Mouse (Mus musculus): Measurements from ENCODE around the gene Gm10273.
"Not testable (repeated sequence)": the region's sequence is repeated elsewhere in the genome, so short reads cannot be mapped to it uniquely, and the experiment has no call there.

Gene Gm10273

GRCm38 (mm10) chr10:59395461-59395860 lies at the start of gene Gm10273:
Gene Gm10273, plus strand, starts transcription at chr10:59395632.
- not testable (repeated sequence) for DNase-seq (ENCODE audit: low spot score)

GRCm38 (mm10) chr10:59346560-59346959 lies 48.9 kb upstream of the Gm10273 start:
- no peak for DNase-seq (ENCODE audit: low spot score)

GRCm38 (mm10) chr10:59348200-59348599 lies 47.2 kb upstream of the Gm10273 start:
- no peak for DNase-seq (ENCODE audit: low spot score)

GRCm38 (mm10) chr10:59349536-59349935 lies 45.9 kb upstream of the Gm10273 start:
- no peak for DNase-seq (ENCODE audit: low spot score)

- no peak for DNase-seq (ENCODE audit: low spot score)
These were observed 42.4 kb upstream of the Gm10273 start for GRCm38 (mm10) chr10:59353065-59353464.

- DNase-seq (ENCODE audit: low spot score), result no peak
These were observed 41.3 kb upstream of the Gm10273 start for GRCm38 (mm10) chr10:59354120-59354519.

GRCm38 (mm10) chr10:59355020-59355419 lies 40.4 kb upstream of the Gm10273 start:
- DNase-seq (ENCODE audit: low spot score), result no peak

GRCm38 (mm10) chr10:59358744-59359143 lies 36.7 kb upstream of the Gm10273 start:
- DNase-seq (ENCODE audit: low spot score), result no peak

- DNase-seq (ENCODE audit: low spot score), result no peak
These were observed 32.2 kb upstream of the Gm10273 start for GRCm38 (mm10) chr10:59363208-59363607.

GRCm38 (mm10) chr10:59364551-59364950 lies 30.9 kb upstream of the Gm10273 start:
- DNase-seq (ENCODE audit: low spot score), result peak; percentile 83

GRCm38 (mm10) chr10:59365804-59366589 lies 29.4 kb upstream of the Gm10273 start:
- DNase-seq (ENCODE audit: low spot score), result peak; percentile 39

GRCm38 (mm10) chr10:59366746-59367145 lies 28.7 kb upstream of the Gm10273 start:
- peak; percentile 12 for DNase-seq (ENCODE audit: low spot score)

- peak; percentile 56 for DNase-seq (ENCODE audit: low spot score)
These were observed 28.2 kb upstream of the Gm10273 start for GRCm38 (mm10) chr10:59367206-59367605.

GRCm38 (mm10) chr10:59368729-59369128 lies 26.7 kb upstream of the Gm10273 start:
- peak; percentile 47 for DNase-seq (ENCODE audit: low spot score)

GRCm38 (mm10) chr10:59369426-59369825 lies 26.0 kb upstream of the Gm10273 start:
- DNase-seq (ENCODE audit: low spot score), result no peak

- peak; percentile 41 for DNase-seq (ENCODE audit: low spot score)
These were observed 17.5 kb upstream of the Gm10273 start for GRCm38 (mm10) chr10:59377906-59378305.

- DNase-seq (ENCODE audit: low spot score), result no peak
These were observed 16.7 kb upstream of the Gm10273 start for GRCm38 (mm10) chr10:59378728-59379127.

- DNase-seq (ENCODE audit: low spot score), result no peak
These were observed 15.5 kb upstream of the Gm10273 start for GRCm38 (mm10) chr10:59379927-59380326.

GRCm38 (mm10) chr10:59380411-59380821 lies 15.0 kb upstream of the Gm10273 start:
- no peak for DNase-seq (ENCODE audit: low spot score)

GRCm38 (mm10) chr10:59381563-59381962 lies 13.9 kb upstream of the Gm10273 start:
- DNase-seq (ENCODE audit: low spot score), result not testable (repeated sequence)

- DNase-seq (ENCODE audit: low spot score), result no peak
These were observed 8.5 kb upstream of the Gm10273 start for GRCm38 (mm10) chr10:59386951-59387350.

- no peak for DNase-seq (ENCODE audit: low spot score)
These were observed 5.8 kb upstream of the Gm10273 start for GRCm38 (mm10) chr10:59389652-59390051.

GRCm38 (mm10) chr10:59391907-59392306 lies 3.5 kb upstream of the Gm10273 start:
- no peak for DNase-seq (ENCODE audit: low spot score)
